ENCODE assay signal across 12 mouse cellular contexts in genomic region chr1:158513572-158513971, GRCm38 (mm10).
DNase-seq lines count a peak whose midpoint lies in the region; ATAC-seq and TF ChIP-seq lines count a peak whose summit lies in the region.
"Had no signal": no experiment of that assay in that cellular context is flagged by ENCODE, and none has a peak within 500 bp of the region (broad histone marks: within the 10 kb centered on the region; RNA-seq: fewer than 3 reads in every experiment).

No protein-coding gene starts in this region.

- no peaks in the 10 kb centered on the region for H3K9me3 ChIP-seq in heart, embryonic 12.5 days (replicated peaks)
- H3K9me3 ChIP-seq: embryonic facial prominence, embryonic 15.5 days; limb, embryonic 12.5 days; midbrain, embryonic 12.5 days had no signal

- no peak overlapping the region for H3K4me2 ChIP-seq in heart, embryonic 12.5 days
- H3K4me2 ChIP-seq: embryonic facial prominence, embryonic 15.5 days; limb, embryonic 12.5 days; midbrain, embryonic 12.5 days had no signal

- no peaks in the 10 kb centered on the region; the same call in 1 of the 2 replicates for H3K27me3 ChIP-seq in heart, embryonic 12.5 days (replicated peaks)
- H3K27me3 ChIP-seq: CH12.LX; embryonic facial prominence, embryonic 15.5 days; limb, embryonic 12.5 days; midbrain, embryonic 12.5 days had no signal

- ATAC-seq in heart, embryonic 12.5 days (ENCODE audit: insufficient number of reproducible peaks, low FRiP score) = no peak
- peak; percentile 78 for ATAC-seq in frontal cortex, adult (ENCODE audit: low TSS enrichment)
- no peak for ATAC-seq in megakaryocyte, adult 5-6 weeks (ENCODE audit: poor library complexity, severe bottlenecking)

- no peak overlapping the region for H3K4me3 ChIP-seq in heart, embryonic 12.5 days
- H3K4me3 ChIP-seq in layer of hippocampus, adult 2 months = no peak overlapping the region
- H3K4me3 ChIP-seq: embryonic facial prominence, embryonic 15.5 days; limb, embryonic 12.5 days; midbrain, embryonic 12.5 days had no signal

- no peak overlapping the region for H3K27ac ChIP-seq in heart, embryonic 12.5 days (ENCODE audit: poor library complexity, severe bottlenecking)
- peak overlapping the region; percentile 77; the same call in 1 of the 2 replicates for H3K27ac ChIP-seq in layer of hippocampus, adult 2 months
- H3K27ac ChIP-seq: embryonic facial prominence, embryonic 15.5 days; limb, embryonic 12.5 days; midbrain, embryonic 12.5 days had no signal

- no peaks in the 10 kb centered on the region for H3K4me1 ChIP-seq in heart, embryonic 12.5 days (replicated peaks)
- H3K4me1 ChIP-seq: embryonic facial prominence, embryonic 15.5 days; limb, embryonic 12.5 days; midbrain, embryonic 12.5 days had no signal

- no peak for TF ChIP-seq CTCF in layer of hippocampus, adult 2 months (conservative IDR thresholded peaks at IDR 0.05)

- WGBS in heart, embryonic 12.5 days = 71% methylated on average over 13 of the region's 13 CpGs

- H3K36me3 ChIP-seq in heart, embryonic 12.5 days = no peaks in the 10 kb centered on the region
- H3K36me3 ChIP-seq: embryonic facial prominence, embryonic 15.5 days; limb, embryonic 12.5 days had no signal

- no peak overlapping the region for H3K9ac ChIP-seq in heart, embryonic 12.5 days
- H3K9ac ChIP-seq: embryonic facial prominence, embryonic 15.5 days; limb, embryonic 12.5 days; midbrain, embryonic 12.5 days had no signal

- peak; percentile 94 for DNase-seq in heart, adult 11 months
- DNase-seq in layer of hippocampus, adult 2 months (ENCODE audit: low spot score in 2 of 2) = peak; percentile 70 to 85
- DNase-seq in right cerebral cortex, adult 18-20 months = peak; percentile 92
- no peak for DNase-seq in urinary bladder, postnatal 10 days (ENCODE audit: low spot score)
- DNase-seq in spleen, postnatal 14 days (ENCODE audit: low spot score in 2 of 2) = no peak

Comparison
In these comparisons a context has a peak if more than half of its experiments do, and no peak if none do; other contexts are left out.
1. DNase-seq: peak in heart, adult 11 months (single experiment), layer of hippocampus, adult 2 months (2 of 2) and right cerebral cortex, adult 18-20 months (single experiment); none in urinary bladder, postnatal 10 days (single experiment) and spleen, postnatal 14 days (0 of 2).